Mouse (Mus musculus) heart, adult 2 months (tissue): Measurements from ENCODE around the gene Igf2bp2.

ENCODE experiments used
- CTCF ChIP-seq: fragments of 200-600 bp; IDR thresholded peaks from 2 replicates; pipeline ENCODE4 v1.8.1; 2022; ENCODE audit warnings: antibody characterized with exemption, mild to moderate bottlenecking, moderate library complexity
- EP300 ChIP-seq: fragments of 200-500 bp; IDR thresholded peaks from 2 replicates; pipeline ENCODE4 v1.6.1; 2011; ENCODE audit warnings: low read depth, low read length, control low read depth; ENCODE audit not compliant: insufficient read depth
- POLR2A ChIP-seq: fragments of 200-500 bp; IDR thresholded peaks from 2 replicates; pipeline ENCODE4 v1.6.1; 2011; ENCODE audit warnings: mild to moderate bottlenecking, low read depth, low read length, control low read depth; ENCODE audit not compliant: insufficient read depth

DNA sequence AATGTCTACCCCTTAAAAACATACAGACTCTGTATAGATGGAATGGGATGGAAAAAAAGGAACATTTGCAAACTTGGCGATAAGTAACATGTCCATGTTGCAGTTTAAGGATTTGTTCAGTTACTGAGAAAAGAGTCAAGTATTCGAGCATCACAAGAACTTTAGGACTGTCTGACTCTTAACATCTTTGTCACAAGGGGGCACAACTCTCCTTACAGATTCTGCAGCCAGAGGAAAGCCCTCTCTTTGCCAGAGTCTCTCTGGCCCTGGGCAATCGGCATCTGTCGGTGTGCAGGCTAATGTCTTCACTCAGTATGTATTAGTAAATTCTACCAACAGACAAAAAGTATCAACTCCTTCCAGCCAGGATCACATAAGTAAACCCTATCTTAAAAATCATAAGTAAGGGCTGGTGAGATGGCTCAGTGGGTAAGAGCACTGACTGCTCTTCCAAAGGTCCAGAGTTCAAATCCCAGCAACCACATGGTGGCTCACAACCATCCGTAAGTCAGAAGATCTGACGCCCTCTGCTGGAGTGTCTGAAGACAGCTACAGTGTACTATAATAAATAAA lies 57.0 kb downstream of the Igf2bp2 start:
- peak; percentile 49 for TF ChIP-seq CTCF
- TF ChIP-seq EP300: no peak
- TF ChIP-seq POLR2A: no peak
